Mouse (Mus musculus) gastrocnemius, postnatal 4 days (tissue): ENCODE data around the gene Sar1b. TPM values are rescaled to one million over a fixed set of nuclear protein-coding genes. Genes with fewer than 3 reads are reported as not detected.
"Not testable (repeated sequence)": the region's sequence is repeated elsewhere in the genome, so short reads cannot be mapped to it uniquely, and the experiment has no call there.

Experiments used
- DNase-seq, 2 experiments: peaks; one replicate each; pipeline ENCODE4 v3.0.0; 2021 to 2022; ENCODE audit warnings: low spot score in 2 of 2, mixed read lengths in 2 of 2
- long read RNA-seq, 2 experiments: library from polyadenylated mRNA; stranded (forward); transcript quantifications; one replicate each; pipeline ENCODE4 v2.0.0; 2021
- total RNA-seq, 2 experiments: library from RNA; stranded (reverse); gene quantifications; 2 replicates each; pipeline ENCODE4 v1.2.3; 2021

Sar1b gene
- total RNA-seq, result 10 to 100 TPM; 68.2 to 70.9 TPM
- long read RNA-seq, experiment 1, transcript Sar1b-201 (7 exons, 1,201 nt), result major isoform, 101 of 108 reads
- long read RNA-seq, experiment 1, partial matches to known transcripts, result 2 of 108 reads
- long read RNA-seq, experiment 1, other reads (novel, unspliced or antisense), result 5 of 108 reads
- long read RNA-seq, experiment 2, transcript Sar1b-201 (7 exons, 1,201 nt), result major isoform, 81 of 84 reads
- long read RNA-seq, experiment 2, partial matches to known transcripts, result 0 of 84 reads
- long read RNA-seq, experiment 2, other reads (novel, unspliced or antisense), result 3 of 84 reads

- DNase-seq, result peak; percentile 80 to 85
These were observed at the start of gene Sar1b, which contains the start of gene Sec24a for GRCm38 (mm10) chr11:51763213-51763907. Gene Sar1b (plus strand): TSS chr11:51763687. Gene Sec24a (minus strand): TSS chr11:51763634.

- no peak for DNase-seq
These were observed 42.4 kb upstream of the Sar1b start for GRCm38 (mm10) chr11:51721066-51721465.

- no peak for DNase-seq
These were observed 30.6 kb upstream of the Sar1b start for GRCm38 (mm10) chr11:51732883-51733282.

- not testable (repeated sequence) for DNase-seq
These were observed 29.3 kb upstream of the Sar1b start for GRCm38 (mm10) chr11:51734218-51734617.

GRCm38 (mm10) chr11:51738651-51739403 is 24.7 kb upstream of the Sar1b start:
- DNase-seq, result no peak

GRCm38 (mm10) chr11:51740701-51741100 is 22.8 kb upstream of the Sar1b start:
- no peak for DNase-seq

- DNase-seq, result no peak
These were observed 17.4 kb upstream of the Sar1b start for GRCm38 (mm10) chr11:51746096-51746495.

GRCm38 (mm10) chr11:51751623-51752225 is 11.8 kb upstream of the Sar1b start:
- DNase-seq, result not testable (repeated sequence)

- peak in 1 of 2 experiments; percentile 43 for DNase-seq
These were observed 7.7 kb upstream of the Sar1b start for GRCm38 (mm10) chr11:51755621-51756311.

- DNase-seq, result peak; percentile 87 to 94
These were observed 7.1 kb upstream of the Sar1b start for GRCm38 (mm10) chr11:51756352-51756771.

- DNase-seq, result no peak
These were observed 6.5 kb upstream of the Sar1b start for GRCm38 (mm10) chr11:51757023-51757422.

- no peak for DNase-seq
These were observed 5.9 kb upstream of the Sar1b start for GRCm38 (mm10) chr11:51757625-51758024.

GRCm38 (mm10) chr11:51758207-51758606 is 5.3 kb upstream of the Sar1b start:
- not testable (repeated sequence) for DNase-seq

GRCm38 (mm10) chr11:51759251-51759650 is 4.2 kb upstream of the Sar1b start:
- DNase-seq, result no peak

- no peak for DNase-seq
These were observed 3.4 kb upstream of the Sar1b start for GRCm38 (mm10) chr11:51759941-51760657.

- no peak for DNase-seq
These were observed 2.2 kb upstream of the Sar1b start for GRCm38 (mm10) chr11:51761241-51761640.

GRCm38 (mm10) chr11:51763955-51764354 is 468 bp downstream of the Sar1b start:
- no peak for DNase-seq

- no peak for DNase-seq
These were observed 1.3 kb downstream of the Sar1b start for GRCm38 (mm10) chr11:51764816-51765215.

GRCm38 (mm10) chr11:51767579-51768220 is 4.2 kb downstream of the Sar1b start:
- no peak for DNase-seq

GRCm38 (mm10) chr11:51768296-51768695 is 4.8 kb downstream of the Sar1b start:
- DNase-seq, result no peak
